Mouse (Mus musculus): Measurements from ENCODE around the gene Auts2. TPM values are rescaled to one million over a fixed set of nuclear protein-coding genes. Genes with fewer than 3 reads are reported as not detected.

The Auts2 gene
- polyA plus RNA-seq, 1 experiment, result 10.4 TPM

DNA sequence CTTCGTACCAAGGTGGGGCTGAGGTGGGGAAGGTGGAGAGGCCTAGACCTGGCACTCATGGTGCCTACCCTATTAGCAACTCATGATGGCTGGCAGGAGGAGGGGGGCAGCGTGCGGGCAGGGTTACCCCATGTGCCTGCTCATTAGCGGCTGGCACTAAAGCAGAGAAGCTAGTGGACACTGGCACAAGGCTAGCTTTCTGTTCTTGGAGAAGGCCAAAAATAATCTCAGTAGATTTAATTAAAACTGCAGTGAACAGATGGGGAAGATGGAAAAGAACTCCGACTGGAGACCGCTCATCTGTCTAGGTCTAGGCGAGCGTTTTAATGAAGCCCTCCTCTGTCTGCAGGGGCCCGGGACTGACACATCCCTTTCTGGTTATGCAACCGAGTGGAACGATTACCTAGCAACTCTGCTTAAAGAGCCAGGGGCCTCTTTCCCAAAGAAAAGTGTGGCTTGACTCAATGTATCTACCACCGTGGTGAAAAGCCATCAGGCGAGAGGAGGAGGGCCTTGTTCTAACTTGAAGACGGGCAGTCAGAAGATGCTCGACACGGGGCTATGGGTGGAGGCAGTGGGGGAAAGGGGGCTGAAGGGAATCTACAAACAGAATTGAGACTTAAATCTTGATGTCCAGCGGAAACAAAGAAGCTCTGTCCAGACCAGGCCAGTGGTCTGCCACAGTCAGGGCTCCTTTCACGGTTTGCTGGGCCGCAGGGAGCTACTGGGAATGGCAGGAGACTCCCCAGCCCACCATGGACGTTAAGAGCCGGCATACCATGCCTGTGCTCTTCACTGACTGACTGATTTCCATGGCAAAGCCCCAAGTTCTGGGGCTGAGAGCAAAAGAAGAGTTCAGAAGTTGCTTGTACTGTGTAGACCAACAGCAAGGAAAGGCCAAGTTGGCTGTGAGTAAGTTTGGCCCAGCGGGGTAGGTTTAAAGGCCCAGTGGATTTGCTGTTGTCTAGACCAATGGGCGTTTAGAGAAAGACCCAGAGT, 899.7 kb downstream of the Auts2 start:
- Histone ChIP-seq H3K27ac (ENCODE audit: insufficient read depth, low read depth, low read length) (no peak overlapping the region), H3K36me3 (ENCODE audit: control insufficient read depth, insufficient read depth, low read length) (no peaks in the 10 kb centered on the region), H3K4me3 (ENCODE audit: low read depth, low read length) (no peak overlapping the region), H3K27me3 (ENCODE audit: control insufficient read depth, insufficient read depth, low read length) (no peaks in the 10 kb centered on the region), H3K4me1 (ENCODE audit: control insufficient read depth, insufficient read depth, insufficient read length, low read length) (no peaks in the 10 kb centered on the region)
- no peak for TF ChIP-seq POLR2A (IDR thresholded peaks at IDR 0.05; ENCODE audit: low read depth, low read length)
- TF ChIP-seq CTCF (IDR thresholded peaks at IDR 0.05; ENCODE audit: extremely low read depth, insufficient read length, insufficient replicate concordance, low read depth, low read length), result no peak
- WGBS, result 91% methylated on average over 23 of the region's 23 CpGs

DNA sequence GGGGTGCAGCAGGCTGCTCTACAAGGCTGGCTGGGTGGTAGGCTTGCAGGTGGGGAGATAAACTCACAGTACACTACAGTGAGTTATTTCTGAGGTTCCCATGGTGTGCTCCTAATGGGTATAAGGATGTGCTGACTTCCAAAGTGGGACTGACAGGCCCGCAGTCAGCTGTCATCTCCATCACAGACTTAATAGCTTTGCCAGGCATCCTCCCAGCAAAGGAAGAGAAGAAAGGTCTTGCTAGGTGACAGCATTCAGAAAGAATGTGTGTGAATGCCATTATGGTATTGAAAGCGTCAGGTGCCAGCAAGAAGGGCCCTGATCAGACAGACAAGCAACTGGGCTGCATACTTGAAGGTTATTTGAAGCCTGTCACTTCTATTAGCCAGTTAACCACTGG, 900.4 kb downstream of the Auts2 start:
- Histone ChIP-seq H3K27ac (ENCODE audit: insufficient read depth, low read depth, low read length) (no peak overlapping the region), H3K36me3 (ENCODE audit: control insufficient read depth, insufficient read depth, low read length) (no peaks in the 10 kb centered on the region), H3K4me3 (ENCODE audit: low read depth, low read length) (no peak overlapping the region), H3K27me3 (ENCODE audit: control insufficient read depth, insufficient read depth, low read length) (no peaks in the 10 kb centered on the region), H3K4me1 (ENCODE audit: control insufficient read depth, insufficient read depth, insufficient read length, low read length) (no peaks in the 10 kb centered on the region)
- TF ChIP-seq CTCF (IDR thresholded peaks at IDR 0.05; ENCODE audit: extremely low read depth, insufficient read length, insufficient replicate concordance, low read depth, low read length), result no peak
- no peak for TF ChIP-seq POLR2A (IDR thresholded peaks at IDR 0.05; ENCODE audit: low read depth, low read length)
- WGBS, result 83% methylated on average over 2 of the region's 2 CpGs

DNA sequence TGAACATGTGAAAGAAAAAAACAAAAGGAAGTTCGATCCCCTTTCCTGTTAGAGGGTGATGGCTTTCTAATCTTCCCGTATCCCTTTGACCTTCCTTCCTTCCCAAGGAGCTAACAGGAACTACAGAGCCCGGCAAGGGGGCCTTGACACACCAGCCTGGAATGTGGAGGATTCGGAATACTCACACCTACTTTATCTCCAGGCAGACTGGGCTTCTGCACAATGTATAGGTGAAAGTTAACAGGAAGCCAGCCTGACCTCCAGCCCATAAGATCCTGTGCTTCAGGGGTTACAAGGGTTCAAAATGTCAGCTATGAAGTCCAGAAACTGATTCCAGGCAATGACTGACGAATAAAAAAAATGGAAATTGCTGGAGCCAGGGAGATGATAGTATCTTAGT, 906.7 kb downstream of the Auts2 start:
- WGBS, result 87% methylated on average over 5 of the region's 5 CpGs
- Histone ChIP-seq H3K27me3 (ENCODE audit: control insufficient read depth, insufficient read depth, low read length) (no peaks in the 10 kb centered on the region), H3K4me1 (ENCODE audit: control insufficient read depth, insufficient read depth, insufficient read length, low read length) (no peaks in the 10 kb centered on the region), H3K36me3 (ENCODE audit: control insufficient read depth, insufficient read depth, low read length) (no peaks in the 10 kb centered on the region), H3K4me3 (ENCODE audit: low read depth, low read length) (no peak overlapping the region), H3K27ac (ENCODE audit: insufficient read depth, low read depth, low read length) (no peak overlapping the region)
- TF ChIP-seq POLR2A (IDR thresholded peaks at IDR 0.05; ENCODE audit: low read depth, low read length), result no peak
- TF ChIP-seq CTCF (IDR thresholded peaks at IDR 0.05; ENCODE audit: extremely low read depth, insufficient read length, insufficient replicate concordance, low read depth, low read length), result no peak

- 94% methylated on average over 7 of the region's 7 CpGs for WGBS
- H3K27ac ChIP-seq (ENCODE audit: insufficient read depth, low read depth, low read length), result no peak overlapping the region
Observed at GRCm38 (mm10) chr5:131634731-131635130, 908.4 kb downstream of the Auts2 start.

DNA sequence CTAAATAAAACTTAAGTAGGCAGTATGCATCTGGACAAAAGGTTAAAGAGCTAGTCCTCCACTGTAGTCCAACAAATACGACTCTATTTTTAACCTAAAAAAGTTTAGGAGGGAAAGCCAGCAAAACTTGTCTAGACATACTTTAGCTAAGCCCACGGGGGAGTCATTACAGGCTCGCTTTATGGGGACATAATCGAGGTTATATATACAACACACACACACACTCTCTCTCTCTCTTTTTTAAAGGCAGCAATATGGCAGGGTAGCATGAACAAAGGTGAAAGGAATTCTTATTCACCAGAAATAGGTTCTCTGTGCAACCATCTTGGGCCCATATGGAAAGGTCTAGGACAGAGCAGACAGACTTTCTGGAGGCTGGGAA, 911.2 kb downstream of the Auts2 start:
- H3K4me1 ChIP-seq (ENCODE audit: control insufficient read depth, insufficient read depth, insufficient read length, low read length), result no peaks in the 10 kb centered on the region
- H3K27ac ChIP-seq (ENCODE audit: insufficient read depth, low read depth, low read length), result no peak overlapping the region
- no peak overlapping the region for H3K4me3 ChIP-seq (ENCODE audit: low read depth, low read length)
- no peaks in the 10 kb centered on the region for H3K36me3 ChIP-seq (ENCODE audit: control insufficient read depth, insufficient read depth, low read length)
- H3K27me3 ChIP-seq (ENCODE audit: control insufficient read depth, insufficient read depth, low read length), result no peaks in the 10 kb centered on the region
- no peak for TF ChIP-seq POLR2A (IDR thresholded peaks at IDR 0.05; ENCODE audit: low read depth, low read length)
- TF ChIP-seq CTCF (IDR thresholded peaks at IDR 0.05; ENCODE audit: extremely low read depth, insufficient read length, insufficient replicate concordance, low read depth, low read length), result no peak
- 71% methylated on average over 4 of the region's 4 CpGs for WGBS

More at GRCm38 (mm10) chr5:131634731-131635130, 908.4 kb downstream of the Auts2 start:
- Histone ChIP-seq H3K27me3 (ENCODE audit: control insufficient read depth, insufficient read depth, low read length) (no peaks in the 10 kb centered on the region), H3K4me3 (ENCODE audit: low read depth, low read length) (no peak overlapping the region), H3K36me3 (ENCODE audit: control insufficient read depth, insufficient read depth, low read length) (no peaks in the 10 kb centered on the region), H3K4me1 (ENCODE audit: control insufficient read depth, insufficient read depth, insufficient read length, low read length) (no peaks in the 10 kb centered on the region)
- TF ChIP-seq CTCF (IDR thresholded peaks at IDR 0.05; ENCODE audit: extremely low read depth, insufficient read length, insufficient replicate concordance, low read depth, low read length), result no peak
- no peak for TF ChIP-seq POLR2A (IDR thresholded peaks at IDR 0.05; ENCODE audit: low read depth, low read length)

DNA sequence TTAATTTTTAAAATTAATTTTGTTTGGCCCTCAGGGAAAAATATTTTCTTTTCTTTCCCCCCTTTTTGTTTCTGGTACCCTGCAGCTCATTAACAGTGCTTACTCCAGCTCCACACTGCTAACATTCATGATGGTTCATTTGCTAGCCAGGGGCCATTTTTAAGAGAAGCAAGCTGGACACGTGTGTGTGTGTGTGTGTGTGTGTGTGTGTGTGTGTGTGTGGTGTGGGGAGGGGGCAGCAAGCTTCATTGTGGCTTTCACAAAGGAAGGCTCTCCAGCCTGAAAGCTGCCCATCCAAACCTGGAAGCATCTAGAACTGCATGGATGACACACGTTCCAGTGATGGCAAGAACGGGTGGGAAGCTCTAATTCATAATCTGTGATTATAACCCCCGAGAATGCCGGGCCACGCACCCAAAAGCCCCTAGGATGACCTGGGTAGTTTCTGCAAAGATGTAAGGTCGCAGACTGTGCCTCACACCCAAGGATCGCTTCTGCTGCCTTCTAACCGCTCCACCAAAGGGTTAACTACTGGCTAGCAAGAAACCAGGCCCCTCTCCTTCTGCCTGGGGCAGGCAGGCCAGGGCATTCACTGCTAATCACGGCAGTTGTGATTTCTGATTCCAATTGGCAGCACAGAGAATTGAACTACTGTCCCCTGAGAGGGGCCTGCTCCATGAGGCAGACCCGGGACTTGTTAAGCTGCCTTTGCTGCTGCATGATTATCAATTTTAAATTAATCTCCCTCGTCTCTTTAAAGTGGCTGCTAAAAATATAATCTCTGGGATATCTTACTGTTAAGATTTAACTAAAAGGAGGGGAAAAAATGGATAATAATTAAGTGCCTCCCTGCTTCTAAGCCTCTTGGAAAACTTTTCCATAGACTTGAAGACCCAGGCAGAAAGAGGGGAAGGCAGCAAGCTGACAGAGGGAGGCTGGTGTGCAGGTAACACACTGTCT, 911.8 kb downstream of the Auts2 start:
- no peak overlapping the region for H3K4me3 ChIP-seq (ENCODE audit: low read depth, low read length)
- H3K27ac ChIP-seq (ENCODE audit: insufficient read depth, low read depth, low read length), result no peak overlapping the region
- H3K36me3 ChIP-seq (ENCODE audit: control insufficient read depth, insufficient read depth, low read length), result no peaks in the 10 kb centered on the region
- no peak for TF ChIP-seq CTCF (IDR thresholded peaks at IDR 0.05; ENCODE audit: extremely low read depth, insufficient read length, insufficient replicate concordance, low read depth, low read length)
- TF ChIP-seq POLR2A (IDR thresholded peaks at IDR 0.05; ENCODE audit: low read depth, low read length), result no peak
- 80% methylated on average over 12 of the region's 12 CpGs for WGBS
- no peaks in the 10 kb centered on the region for H3K4me1 ChIP-seq (ENCODE audit: control insufficient read depth, insufficient read depth, insufficient read length, low read length)
- H3K27me3 ChIP-seq (ENCODE audit: control insufficient read depth, insufficient read depth, low read length), result no peaks in the 10 kb centered on the region

Data from small intestine, adult 2 months (tissue).